Mouse (Mus musculus) adipocyte (in vitro differentiated cells): ENCODE data around the gene Mynn.

Experiments
- DNase-seq: peaks from one replicate; pipeline ENCODE4 v3.0.0-alpha.2; 2016; ENCODE audit warnings: low spot score

The Mynn gene

GRCm38 (mm10) chr3:30646761-30647160, 44.9 kb downstream of the Mynn start:
- no peak for DNase-seq

- DNase-seq: no peak
These were observed 45.7 kb downstream of the Mynn start, which contains the start of gene Lrrc34 for GRCm38 (mm10) chr3:30647440-30648090. TSS of gene Lrrc34 (minus strand) at chr3:30647869.

DNA sequence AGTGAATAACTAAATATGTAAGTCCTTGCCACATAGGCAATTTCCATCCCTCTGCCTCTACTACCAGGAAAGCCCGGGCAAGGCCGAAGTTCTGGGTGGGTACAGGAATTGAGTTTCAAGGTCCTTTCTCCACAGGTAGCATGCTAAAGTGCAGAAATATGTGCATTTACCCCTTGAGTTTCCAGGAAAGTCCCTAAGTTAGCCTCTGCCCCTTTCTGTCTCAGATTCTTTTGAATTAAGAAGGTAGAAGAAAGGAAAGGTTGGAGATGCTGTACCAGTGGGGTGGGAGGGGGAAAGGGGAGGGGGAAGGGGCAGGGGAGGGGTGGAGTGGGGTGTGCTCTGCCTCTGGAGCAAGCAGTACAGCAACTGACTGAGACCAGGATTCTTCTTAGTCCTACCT, 46.6 kb downstream of the Mynn start:
- no peak for DNase-seq

GRCm38 (mm10) chr3:30650062-30650841, 48.4 kb downstream of the Mynn start:
- DNase-seq: no peak

- DNase-seq: no peak
These were observed 54.1 kb downstream of the Mynn start for GRCm38 (mm10) chr3:30655937-30656336.

DNA sequence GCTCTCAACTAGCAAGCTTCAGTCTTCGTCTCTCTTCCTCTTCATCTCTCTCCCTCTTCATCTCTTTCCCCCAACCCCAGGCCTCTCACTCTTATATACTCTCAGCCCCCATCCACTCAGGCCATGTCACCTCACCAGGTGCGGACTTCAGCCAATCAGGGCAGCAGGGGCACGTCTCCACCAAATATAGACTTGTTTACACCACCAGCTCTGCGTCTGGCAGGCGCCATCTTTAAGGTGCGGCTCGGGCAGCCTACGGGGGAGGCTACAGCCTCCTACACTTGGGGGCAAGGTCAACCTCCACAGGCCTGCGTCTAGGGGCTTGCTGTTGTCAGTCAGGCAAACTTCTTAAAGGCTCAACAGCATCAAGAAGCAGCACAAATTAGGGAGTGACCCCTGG, 56.6 kb downstream of the Mynn start:
- no peak for DNase-seq
